Mouse (Mus musculus): ENCODE measurements around the gene Dcdc2b.
A peak's percentile ranks its signal among the peaks of the same experiment; 100 is the strongest.

Dcdc2b gene

DNA sequence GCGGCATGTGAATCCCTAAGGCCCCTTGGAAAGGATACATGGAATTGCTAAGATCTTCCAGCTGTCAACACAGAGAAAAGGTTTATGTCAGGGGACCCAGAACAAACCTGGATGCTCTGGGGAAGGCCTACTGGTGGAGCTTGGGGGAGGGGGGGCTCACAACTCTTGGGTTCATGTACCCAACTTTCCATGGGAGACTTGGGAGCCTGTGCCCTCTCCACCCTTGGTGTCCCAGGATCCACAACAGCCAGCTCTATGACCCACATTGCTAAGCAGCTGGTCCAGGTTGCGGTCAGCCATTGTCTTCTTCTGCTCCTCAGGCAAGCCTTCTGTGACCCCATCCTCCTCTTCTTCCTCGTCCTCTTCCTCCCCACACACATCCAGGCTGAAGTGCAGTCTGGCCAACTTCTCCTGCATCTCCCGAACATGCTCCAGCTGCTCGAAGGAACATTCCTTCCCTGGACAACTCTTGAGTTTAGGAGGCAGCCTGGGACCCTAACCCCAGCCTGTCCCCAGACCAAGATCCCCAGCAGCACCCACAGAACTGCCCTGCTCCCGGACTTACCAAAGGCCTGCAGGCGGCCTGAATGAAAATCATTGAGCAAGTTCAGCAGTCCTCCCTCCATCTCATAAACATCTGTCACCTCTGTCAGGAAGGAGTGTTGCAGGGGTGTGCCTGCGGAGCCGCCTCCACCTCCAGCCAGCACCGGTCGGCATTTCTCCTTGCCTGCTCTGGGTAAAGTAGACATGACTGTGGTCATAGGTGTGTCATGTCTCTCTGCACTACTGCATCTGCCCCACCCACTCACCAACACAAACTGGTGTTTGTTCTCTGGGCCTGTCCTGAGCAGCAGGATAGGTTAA lies 6.6 kb upstream of the Dcdc2b start:
- DNase-seq, result no peak

DNA sequence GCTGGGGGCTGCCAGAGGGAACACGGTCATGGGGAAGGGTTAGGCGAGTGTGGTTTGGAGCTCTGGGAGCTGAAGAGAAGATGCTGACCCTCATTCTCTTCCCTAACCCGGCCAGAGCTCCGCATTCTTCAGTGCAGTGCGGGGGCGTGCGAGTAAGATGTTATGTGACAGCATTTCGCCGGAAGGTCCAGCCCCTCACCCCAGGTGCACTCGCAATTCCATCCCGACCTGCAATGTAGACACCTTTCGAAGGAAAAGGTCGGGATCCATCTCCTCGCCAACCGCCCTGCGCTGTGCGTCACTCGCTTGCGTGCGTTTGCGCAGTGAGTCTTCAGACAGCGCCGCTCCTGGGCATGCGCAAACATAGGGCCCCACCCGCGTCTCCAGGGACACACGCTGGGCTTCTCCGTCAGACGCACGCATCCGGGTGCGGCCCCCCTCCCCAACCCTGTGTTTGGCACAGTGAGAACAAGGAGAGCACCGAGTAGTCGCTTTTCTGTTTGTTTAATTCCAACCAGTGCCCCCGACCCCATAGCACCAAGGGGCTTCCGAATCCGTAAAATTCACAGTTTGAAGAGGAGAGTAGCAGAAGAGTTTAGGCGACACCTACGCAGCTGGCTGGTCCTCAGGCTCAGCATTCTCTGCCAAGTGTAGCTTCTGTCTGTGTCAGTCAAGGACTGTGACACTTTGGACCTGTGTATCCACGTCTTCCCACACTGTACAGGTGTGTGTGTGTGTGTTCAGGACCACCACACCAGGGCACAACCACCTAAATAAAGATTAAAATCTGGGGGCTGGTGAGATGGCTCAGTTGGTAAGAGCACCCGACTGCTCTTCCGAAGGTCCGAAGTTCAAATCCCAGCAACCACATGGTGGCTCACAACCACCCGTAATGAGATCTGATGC lies 5.0 kb upstream of the Dcdc2b start, which contains the start of gene Iqcc:
Gene Iqcc (minus strand): TSS at position 314 of the 906 bp plus-strand sequence.
- DNase-seq, result peak; percentile 97

- no peak for DNase-seq
Measured at GRCm38 (mm10) chr4:129618031-129618430, 4.0 kb upstream of the Dcdc2b start.

DNA sequence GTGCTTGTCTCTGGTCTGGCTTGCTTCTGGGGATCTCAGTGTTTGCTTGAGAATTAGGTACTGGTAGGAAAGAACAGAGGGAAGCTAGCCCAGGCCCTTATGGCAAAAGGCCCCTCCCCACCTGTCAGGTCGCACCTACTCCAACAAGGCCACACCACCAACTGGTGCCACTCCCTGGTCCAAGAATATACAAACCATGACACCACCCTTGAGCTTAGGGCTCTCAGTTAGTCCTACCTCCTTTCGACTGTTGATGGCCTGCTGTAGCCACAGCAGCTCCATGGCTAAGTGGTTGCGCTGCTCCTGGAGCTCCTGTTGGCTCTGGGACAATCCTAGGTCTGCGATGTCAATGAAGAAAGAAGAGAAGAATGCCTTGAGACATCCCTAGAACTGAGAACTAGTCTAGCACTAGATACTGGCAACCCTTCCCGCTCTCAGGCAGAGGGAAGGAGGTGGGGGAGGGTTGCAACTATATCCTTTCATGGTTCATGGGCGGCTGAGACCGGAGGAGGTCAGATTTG lies 3.1 kb upstream of the Dcdc2b start:
- DNase-seq, result no peak

- no peak for DNase-seq
Measured at GRCm38 (mm10) chr4:129616631-129617030, 2.6 kb upstream of the Dcdc2b start.

DNA sequence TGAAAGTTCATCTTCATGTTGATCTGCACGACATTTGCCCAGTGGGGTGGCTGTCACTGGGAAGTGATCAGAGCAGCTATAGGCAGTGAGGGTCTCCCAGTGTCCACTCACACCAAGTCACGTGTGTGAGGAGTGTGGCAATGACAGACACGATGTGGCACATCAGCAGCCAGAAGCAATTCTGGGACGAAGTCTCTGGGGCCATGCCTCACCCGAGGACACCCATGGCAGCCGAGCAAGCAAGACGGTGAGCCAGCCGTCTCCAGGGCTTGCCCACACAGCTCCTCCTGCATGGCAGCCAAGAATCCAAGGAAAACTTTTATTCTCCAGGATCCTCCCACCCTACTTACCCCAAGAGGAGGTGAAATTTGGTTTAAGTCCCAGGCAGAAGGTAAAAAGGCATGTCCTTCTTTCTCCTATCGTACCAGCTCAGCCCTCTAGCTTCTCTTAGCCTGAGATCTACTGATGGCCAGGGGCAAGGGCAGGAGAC lies 1.8 kb upstream of the Dcdc2b start:
- DNase-seq, result no peak

DNA sequence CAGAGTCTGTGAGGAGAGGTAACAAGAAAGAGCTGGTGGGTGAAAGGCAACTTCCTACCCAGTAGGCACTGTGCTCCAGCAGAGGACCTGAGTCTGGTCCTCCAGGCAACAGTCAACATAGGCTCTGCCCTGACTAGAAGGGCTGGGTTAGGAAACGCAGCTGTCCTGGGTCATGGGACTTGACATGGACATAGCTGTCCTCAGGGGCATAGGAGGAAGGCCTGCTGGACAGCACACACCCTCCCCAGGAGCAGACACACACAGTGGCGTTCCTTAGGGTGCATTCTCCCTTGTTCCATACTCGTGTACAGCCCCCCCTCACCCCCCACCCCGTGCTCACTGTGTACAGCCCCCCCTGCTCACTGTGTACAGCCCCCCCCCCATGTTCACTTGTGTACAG lies 3.6 kb downstream of the Dcdc2b start:
- DNase-seq, result no peak

DNA sequence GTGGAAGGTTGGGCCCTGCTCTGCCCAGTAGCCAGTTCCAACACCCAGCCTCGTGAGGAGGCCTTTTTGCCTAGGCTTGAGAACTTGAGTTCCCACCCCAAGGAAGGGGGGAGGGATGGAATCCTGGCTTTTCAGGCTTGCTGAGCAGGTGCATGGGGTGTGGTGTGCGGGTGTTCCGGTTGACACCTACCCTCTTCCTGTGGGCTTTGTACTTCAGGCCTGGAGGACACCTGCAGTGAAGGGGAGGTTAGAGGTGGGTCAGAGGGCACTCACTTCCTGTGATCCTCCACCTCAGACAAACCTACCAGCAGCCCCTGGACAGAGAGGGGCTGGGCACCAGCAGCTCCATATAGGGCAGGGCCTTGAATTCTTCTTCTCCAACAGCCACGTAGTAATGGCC lies 4.0 kb downstream of the Dcdc2b start:
- DNase-seq, result no peak

DNA sequence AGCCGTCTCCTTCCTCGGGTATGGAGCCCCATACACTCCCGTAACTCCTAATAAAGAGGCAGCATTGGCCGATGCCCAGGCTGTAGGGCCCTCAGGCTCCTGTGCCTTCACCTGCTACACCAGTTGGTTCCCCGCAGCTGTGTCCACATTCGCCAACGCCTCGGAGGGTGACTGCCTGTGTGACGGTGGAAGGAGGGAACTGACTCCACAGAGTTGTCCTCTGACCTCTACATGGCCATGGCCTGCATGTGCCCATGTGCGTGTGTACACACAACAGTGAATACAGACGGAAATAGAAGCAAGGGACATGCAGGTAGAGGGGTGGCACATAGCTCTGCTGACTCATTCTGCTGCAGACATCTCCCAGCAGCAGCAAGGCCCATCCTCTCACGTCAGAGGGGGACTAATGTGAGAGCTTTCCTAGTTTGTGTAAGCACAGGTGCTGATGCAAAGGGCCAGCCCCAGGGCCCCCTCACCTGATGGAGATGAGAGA lies 4.9 kb downstream of the Dcdc2b start:
- DNase-seq, result no peak

DNA sequence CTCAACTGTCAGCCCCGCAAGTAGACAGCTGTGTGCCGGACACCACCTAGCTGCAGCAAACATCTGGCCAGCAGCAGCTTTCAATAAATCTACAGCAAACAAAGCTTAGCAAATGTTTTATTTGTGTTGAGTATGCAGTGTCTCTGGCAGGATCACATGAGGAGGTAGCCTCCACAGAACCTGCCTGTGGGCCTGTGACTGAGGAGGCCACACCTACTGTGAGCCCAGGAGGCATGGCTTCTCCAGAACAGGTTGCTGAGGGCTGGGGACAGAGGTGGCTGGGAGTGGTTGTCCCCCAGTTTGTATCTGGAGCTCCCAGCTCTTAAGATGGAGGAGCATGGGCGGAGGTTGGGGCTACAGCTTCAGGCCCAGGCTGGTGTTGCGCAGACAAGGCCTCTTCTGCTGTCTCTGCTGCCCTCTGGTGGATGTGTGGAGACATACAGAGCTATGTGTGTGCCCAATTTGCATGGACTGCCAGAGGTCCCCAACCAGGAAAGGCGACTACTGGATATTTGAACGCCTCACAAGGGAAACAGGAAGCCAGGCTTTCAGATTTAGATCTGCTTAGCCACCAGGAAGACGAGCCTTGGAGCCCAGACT lies 5.5 kb downstream of the Dcdc2b start:
- peak; percentile 85 to 90 for DNase-seq

DNA sequence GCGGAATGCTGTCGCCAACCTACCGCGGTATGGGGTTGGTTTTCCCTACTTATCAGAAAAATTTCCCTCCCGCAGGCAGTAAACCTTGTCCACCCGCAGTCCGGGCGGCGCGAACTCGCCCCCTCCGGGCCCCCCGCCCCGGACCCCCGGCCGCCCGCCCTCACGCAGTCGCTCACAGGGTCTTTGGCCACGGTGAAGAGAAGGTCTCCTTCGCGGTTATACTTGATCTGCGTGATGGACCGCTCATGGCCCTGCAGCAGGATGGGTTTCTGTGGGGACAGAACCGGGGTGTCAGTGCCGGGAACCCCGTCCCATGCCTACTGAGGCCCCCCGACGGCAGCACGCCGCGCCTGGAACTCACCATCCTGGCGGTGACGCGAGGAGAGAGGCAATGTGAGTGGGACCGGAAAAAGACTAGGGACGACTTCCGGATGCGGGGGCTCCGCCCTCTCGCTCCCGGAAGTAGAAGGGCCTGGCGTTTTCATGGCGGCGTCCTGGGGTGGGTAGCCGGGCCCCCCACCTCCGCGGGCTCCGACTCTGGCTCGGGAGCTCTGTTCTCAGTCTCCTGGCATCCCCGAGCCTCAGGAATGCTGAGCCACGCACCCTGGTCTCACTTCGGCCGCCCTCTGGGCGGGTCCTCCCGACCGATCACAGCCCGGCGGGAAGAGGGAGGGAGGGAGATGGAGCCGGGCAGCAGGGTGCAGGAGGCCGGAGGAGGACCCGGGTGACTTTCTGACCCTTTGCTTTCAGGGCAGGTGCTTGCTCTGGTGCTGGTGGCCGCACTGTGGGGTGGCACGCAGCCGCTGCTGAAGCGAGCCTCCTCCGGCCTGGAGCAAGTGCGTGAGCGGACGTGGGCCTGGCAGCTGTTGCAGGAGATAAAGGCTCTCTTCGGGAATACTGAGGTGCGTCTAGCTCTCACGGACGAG lies 13.6 kb downstream of the Dcdc2b start, which contains the start of the genes Eif3i and Tmem234:
Gene Eif3i (minus strand): TSS at position 416 of the 926 bp plus-strand sequence.
Gene Tmem234 (plus strand): TSS at position 436 of the 926 bp plus-strand sequence.
- peak; percentile 86 to 91 for DNase-seq

DNA sequence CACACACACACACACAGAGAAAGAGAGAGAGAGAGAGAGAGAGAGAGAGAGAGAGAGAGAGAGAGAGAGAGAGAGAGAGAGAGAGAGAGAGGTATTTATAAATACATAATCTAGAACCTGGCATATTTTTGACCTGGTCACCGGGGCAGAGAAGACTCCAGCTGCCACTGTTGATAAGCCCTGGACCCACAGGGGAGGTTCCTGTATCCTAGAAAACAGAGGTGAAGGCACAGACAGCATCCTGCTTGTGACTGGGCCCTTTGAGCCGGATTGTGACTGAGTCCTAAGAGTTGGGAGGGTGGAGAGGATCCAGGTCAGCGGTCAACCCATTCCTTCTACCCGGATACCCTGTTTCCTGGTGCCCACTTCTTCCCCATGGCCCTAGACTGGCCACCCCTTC lies 25.2 kb downstream of the Dcdc2b start:
- no peak for DNase-seq

DNA sequence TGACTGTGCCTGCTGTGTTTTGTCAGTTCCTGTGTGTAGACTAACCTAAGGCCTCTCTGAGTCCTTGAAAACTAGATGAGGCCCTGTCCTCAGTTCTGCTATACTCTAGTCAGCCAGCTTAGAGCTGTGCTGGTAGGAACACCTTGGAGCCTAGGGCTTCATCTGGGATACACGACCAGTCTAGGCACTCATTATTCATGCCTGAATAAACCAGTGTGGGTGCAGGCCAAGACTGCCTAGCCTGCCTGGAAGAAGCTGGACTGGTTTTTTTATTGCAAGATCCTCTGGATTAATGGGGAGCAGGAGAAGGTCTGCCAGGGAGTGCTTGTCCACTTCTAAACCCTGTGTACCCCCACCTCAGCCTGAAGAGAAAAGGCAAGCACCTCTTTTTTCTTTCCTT lies 27.1 kb downstream of the Dcdc2b start:
- no peak for DNase-seq

DNA sequence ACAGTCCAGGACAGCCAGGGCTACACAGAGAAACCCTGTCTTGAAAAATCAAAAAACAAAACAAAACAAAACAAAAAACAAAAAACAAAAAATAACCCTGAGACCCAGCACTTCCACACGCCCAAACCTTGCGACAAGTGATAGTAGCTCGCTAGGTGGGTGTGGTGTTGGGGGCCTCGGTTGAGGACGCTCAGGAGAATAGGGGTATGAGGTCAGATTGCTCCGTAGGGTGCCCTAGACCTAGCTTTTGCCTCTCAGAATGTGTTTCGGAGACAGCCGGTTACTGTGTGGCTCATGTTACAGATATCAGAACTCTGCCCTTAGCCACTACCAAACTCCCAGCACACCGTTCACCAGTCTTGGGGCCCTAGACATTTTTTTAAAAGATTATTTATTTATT lies 28.3 kb downstream of the Dcdc2b start:
- no peak for DNase-seq

DNA sequence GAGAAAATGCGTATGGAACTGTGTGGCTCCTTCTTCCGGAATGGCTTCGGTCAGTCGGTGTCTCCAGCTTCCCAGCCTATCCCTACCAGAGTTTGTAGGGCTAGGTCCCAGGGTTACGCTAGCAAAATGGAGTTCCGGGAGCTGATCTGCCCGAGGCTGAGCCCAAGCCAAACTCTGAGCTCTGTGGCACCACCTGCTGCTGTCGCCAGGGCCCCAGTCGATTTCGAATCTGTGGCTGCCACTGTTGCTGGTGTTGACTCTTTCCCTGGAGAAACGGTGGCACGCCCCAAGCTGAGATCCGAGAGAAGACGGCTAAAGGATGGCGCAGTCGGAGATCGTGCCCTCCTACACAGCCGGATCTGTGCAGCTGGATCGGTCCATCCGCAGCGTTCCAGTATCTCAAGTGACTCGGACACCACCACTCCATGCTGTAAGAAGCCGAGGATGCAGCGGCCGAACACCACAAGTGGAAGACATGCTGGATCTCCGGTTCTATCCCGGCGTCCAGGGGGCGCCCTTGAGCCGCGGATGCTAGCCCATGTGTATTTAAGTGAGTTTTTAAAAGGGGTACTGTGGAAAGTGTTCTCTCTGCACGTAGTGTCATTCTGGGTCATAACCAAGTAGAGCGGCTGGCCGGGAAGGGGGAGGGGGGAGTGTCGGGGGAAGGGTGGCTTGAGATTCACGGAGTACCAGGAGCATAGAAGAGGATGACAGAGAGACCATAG lies 29.0 kb downstream of the Dcdc2b start:
- peak; percentile 93 to 95 for DNase-seq

DNA sequence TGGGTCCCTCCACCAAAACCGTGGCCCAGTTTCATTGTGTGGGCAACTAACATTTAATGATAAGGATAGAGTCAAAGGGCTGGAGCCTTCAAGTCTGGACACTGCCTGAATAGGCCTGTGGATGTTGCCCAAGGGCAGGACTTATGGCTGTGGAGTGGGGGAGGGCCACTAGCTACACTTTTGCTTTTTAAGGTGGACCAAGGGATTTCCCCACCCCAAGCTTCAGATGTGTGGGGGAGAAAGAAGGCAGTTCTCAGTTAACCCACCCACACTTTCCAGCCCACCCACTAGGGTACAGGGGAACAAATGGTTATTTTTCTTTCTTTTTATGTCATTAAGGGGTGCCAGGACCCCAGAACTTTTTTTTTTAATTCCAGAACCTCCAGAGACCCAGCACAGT lies 29.7 kb downstream of the Dcdc2b start:
- no peak for DNase-seq

DNA sequence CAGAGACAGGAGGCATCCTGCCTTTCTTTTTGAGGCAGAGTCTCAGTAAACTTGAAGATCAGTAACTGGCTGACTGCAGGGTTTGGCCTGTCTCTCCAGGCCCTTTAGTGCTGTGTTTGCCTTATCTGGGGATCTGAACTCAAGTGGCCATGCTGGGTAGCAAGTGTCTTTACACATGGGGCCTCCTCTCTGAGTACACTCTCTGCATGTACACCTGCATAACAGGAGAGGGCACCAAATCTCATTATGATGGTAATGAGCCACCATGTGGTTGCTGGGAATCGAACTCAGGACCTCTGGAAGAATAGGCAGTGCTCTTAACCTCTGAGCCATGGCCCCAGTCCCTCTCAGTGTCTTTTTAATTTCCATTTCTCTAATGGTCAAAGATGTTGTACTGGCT lies 31.8 kb downstream of the Dcdc2b start:
- DNase-seq, result no peak

- peak in 1 of 2 experiments; percentile 32 for DNase-seq
Measured at GRCm38 (mm10) chr4:129580347-129580746, 33.7 kb downstream of the Dcdc2b start.

DNA sequence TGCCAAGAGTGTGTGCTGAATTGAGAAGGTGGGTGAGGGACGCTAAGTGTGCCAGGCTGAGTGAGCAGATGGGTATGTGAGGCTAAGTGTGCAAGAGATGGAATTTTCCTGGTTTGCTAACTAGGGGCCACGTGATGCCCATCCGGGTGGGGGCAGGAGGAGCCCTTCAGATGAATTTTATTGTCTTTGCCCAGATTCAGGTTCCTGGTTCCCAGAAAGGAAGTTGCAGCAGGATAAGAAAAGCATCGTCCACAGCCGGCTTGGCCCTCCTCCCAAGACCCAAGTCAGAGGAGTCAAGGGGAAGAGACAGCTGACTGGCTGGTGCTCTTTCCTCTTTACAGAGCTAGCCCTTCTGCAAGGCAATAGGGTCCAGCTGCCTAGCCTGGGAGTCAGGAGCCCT lies 35.6 kb downstream of the Dcdc2b start, which contains the start of gene Fam167b:
Gene Fam167b (minus strand): TSS at position 84 of the 400 bp plus-strand sequence.
- peak; percentile 47 to 66 for DNase-seq

DNA sequence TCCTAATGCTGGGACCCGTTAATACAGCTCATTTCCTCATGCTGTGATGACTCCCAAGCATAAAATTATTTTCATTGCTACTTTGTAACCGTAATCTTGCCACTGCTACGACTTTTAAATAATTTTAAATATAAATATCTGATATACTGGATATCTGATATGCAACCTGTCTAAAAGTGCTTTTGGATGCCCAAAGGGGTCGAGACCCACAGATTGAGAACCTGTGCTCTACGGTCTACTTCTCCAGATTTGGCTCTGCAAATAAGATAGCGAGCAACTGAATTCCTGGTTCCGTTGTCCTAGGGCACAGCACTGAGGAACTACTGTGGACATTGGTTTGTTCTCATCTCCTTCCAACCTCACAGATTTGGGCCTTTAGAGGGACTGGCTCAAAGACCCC lies 36.4 kb downstream of the Dcdc2b start:
- no peak for DNase-seq
